Mouse (Mus musculus) layer of hippocampus, adult 2 months (tissue): ENCODE measurements around the gene Pou2f3. TPM values are rescaled to one million over a fixed set of nuclear protein-coding genes. Genes with fewer than 3 reads are reported as not detected.

Experiments used
- DNase-seq, 2 experiments: peaks; one replicate each; pipeline ENCODE4 v3.0.0; 2022; ENCODE audit warnings: low spot score in 2 of 2
- H3K27ac ChIP-seq: fragments of 200-600 bp; 2 replicates; pipeline ENCODE4 v1.8.1; 2022
- H3K4me3 ChIP-seq: fragments of 200-600 bp; 2 replicates; pipeline ENCODE4 v1.8.1; 2022; ENCODE audit warnings: mild to moderate bottlenecking
- CTCF ChIP-seq: fragments of 200-600 bp; conservative IDR thresholded peaks from 2 replicates; pipeline ENCODE4 v1.8.1; 2022; ENCODE audit warnings: antibody characterized with exemption, mild to moderate bottlenecking, moderate library complexity
- total RNA-seq, 2 experiments: library from RNA; stranded (reverse); gene quantifications; 2 replicates each; pipeline ENCODE4 v1.2.3; 2021

Gene Pou2f3
- total RNA-seq, 2 experiments from 2014 or later = 0.22 to 0.33 TPM

GRCm38 (mm10) chr9:43097801-43098557, 112.2 kb downstream of the Pou2f3 start:
- H3K4me3 ChIP-seq = no peak overlapping the region
- no peak overlapping the region for H3K27ac ChIP-seq
- TF ChIP-seq CTCF = no peak
- no peak for DNase-seq

- no peak for DNase-seq
- no peak overlapping the region for H3K27ac ChIP-seq
- no peak for TF ChIP-seq CTCF
- no peak overlapping the region for H3K4me3 ChIP-seq
Observed at GRCm38 (mm10) chr9:43096337-43096736, 113.8 kb downstream of the Pou2f3 start.

- no peak for DNase-seq
- peak overlapping the region; percentile 55; the same call in 1 of the 2 replicates for H3K27ac ChIP-seq
- TF ChIP-seq CTCF = no peak
- no peak overlapping the region for H3K4me3 ChIP-seq
Observed at GRCm38 (mm10) chr9:43094828-43095227, 115.3 kb downstream of the Pou2f3 start.

- DNase-seq = peak; percentile 39 to 44
- 0 out of 2 replicates have a peak overlapping the region, but pooled peaks have one; percentile 11 for H3K27ac ChIP-seq
- no peak overlapping the region for H3K4me3 ChIP-seq
- no peak for TF ChIP-seq CTCF
Observed at GRCm38 (mm10) chr9:43093803-43094202, 116.4 kb downstream of the Pou2f3 start.

GRCm38 (mm10) chr9:43085686-43086285, 124.4 kb downstream of the Pou2f3 start:
- Histone ChIP-seq H3K4me3 (no peak overlapping the region), H3K27ac (no peak overlapping the region)
- DNase-seq = no peak
- TF ChIP-seq CTCF = no peak

DNA sequence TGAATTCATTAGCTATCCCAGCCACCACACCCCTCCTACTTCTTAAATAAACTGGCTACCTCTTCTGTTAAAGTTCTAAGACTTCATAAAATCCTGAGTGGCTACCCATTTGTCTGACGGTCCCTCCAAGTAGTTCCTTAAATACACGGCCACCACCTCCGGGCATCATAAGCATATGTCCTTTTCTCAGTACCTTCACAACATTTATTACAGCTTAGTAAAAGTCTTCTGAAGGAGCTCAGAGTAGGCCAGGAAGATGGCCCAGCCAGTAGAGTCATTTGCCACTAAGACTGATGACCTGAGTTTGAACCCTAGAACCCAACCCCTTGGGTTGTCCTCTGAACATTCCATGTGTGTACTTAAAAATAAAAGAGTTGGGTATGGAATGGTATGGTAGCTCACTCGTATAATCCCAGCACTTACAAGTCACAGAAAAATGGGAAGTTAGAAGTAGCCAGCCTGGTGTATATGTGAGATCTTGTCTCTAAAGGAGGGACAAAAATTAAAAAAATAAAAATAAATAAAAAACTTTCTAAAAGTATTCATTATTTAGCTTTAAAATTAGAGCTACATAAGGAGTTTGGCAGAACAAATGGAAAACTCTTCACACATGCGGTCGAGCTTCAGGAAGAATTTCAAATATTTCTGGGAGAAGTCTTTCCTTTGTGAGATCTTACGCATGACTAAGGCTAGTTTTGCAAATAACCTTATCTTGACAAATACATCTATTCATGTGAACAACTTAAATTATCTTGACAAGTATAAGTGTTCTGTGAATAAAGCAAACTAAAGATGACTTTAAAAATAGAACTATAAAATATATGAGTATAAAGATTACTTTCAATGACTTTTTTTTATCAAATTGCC, 125.4 kb downstream of the Pou2f3 start:
- no peak overlapping the region for H3K27ac ChIP-seq
- no peak for DNase-seq
- TF ChIP-seq CTCF = no peak
- no peak overlapping the region for H3K4me3 ChIP-seq

GRCm38 (mm10) chr9:43083441-43084055, 126.6 kb downstream of the Pou2f3 start:
- Histone ChIP-seq H3K4me3 (no peak overlapping the region), H3K27ac (no peak overlapping the region)
- TF ChIP-seq CTCF = no peak
- no peak for DNase-seq

DNA sequence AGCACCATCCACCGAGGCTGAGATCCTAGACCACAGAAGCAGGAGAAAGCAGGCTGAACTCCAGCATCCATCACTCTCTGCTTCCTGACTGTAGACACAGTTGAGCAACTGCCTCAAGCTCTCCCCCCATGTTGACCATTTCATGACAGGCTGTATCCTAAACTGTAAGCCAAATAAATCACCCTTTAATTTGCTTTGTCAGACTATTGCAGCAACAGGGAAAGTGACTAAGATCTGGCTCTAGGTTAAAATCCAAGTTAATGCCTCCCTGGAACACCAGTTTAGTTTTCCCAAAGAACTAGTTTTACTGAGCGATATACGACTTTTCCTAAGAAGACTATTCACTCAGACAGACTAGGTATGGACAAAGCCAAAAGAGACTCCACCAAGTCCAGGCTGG, 131.5 kb downstream of the Pou2f3 start:
- H3K27ac ChIP-seq = no peak overlapping the region
- no peak for DNase-seq
- no peak for TF ChIP-seq CTCF

GRCm38 (mm10) chr9:43076163-43076562, 134.0 kb downstream of the Pou2f3 start:
- no peak for TF ChIP-seq CTCF
- H3K27ac ChIP-seq = no peak overlapping the region
- no peak for DNase-seq
- no peak overlapping the region for H3K4me3 ChIP-seq

More for the DNA sequence above, 131.5 kb downstream of the Pou2f3 start:
- no peak overlapping the region for H3K4me3 ChIP-seq

- Histone ChIP-seq H3K4me3 (no peak overlapping the region), H3K27ac (no peak overlapping the region)
- DNase-seq = no peak
- no peak for TF ChIP-seq CTCF
Observed at GRCm38 (mm10) chr9:43074611-43075010, 135.6 kb downstream of the Pou2f3 start.

Other genes starting within 250 kb of the Pou2f3 start
- gene Arhgef12, start 103.1 kb downstream of the Pou2f3 start, total RNA-seq = 100 to 1,000 TPM; 146 to 162 TPM
- gene Tmem136, start 93.8 kb downstream of the Pou2f3 start, total RNA-seq = 10 to 100 TPM; 23.5 to 25.5 TPM
- gene Oaf, start 29.5 kb upstream of the Pou2f3 start, total RNA-seq = 10 to 100 TPM; 18.6 to 19.5 TPM
- under 1 TPM; 0.32 to 0.44 TPM for gene Trim29, start 100.5 kb upstream of the Pou2f3 start, total RNA-seq